Mouse (Mus musculus): Measurements from ENCODE around the gene Coro2a.

DNA sequence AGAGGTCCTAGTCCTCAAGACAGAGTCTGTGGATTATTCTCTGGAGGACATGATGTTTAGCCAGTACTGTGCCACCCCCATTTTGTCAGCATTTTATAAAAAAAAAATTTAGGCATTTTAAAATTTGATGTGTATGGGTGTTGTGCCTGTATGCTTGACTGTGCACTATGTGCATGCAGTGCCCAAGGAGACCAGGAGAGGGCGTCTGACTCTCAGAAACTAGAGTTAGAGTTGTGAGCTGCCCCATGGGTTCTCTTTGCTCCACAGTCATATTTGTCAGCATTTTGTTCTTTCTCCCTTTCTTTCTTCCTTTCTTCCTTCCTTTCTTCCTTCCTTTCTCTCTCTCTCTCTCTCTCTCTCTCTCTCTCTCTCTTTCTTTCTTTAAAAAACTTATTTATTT, 57.7 kb downstream of the Coro2a start:
- TF ChIP-seq CTCF (IDR thresholded peaks at IDR 0.05; ENCODE audit: extremely low read depth, insufficient read length, insufficient replicate concordance, low read depth, low read length) (peak; percentile 56; the same call in 1 of the 2 replicates), POLR2A (IDR thresholded peaks at IDR 0.05; ENCODE audit: low read depth, low read length) (no peak)

Measured in small intestine, adult 2 months (tissue).